Mouse (Mus musculus): ENCODE data around the gene Idh2.

Gene Idh2

DNA sequence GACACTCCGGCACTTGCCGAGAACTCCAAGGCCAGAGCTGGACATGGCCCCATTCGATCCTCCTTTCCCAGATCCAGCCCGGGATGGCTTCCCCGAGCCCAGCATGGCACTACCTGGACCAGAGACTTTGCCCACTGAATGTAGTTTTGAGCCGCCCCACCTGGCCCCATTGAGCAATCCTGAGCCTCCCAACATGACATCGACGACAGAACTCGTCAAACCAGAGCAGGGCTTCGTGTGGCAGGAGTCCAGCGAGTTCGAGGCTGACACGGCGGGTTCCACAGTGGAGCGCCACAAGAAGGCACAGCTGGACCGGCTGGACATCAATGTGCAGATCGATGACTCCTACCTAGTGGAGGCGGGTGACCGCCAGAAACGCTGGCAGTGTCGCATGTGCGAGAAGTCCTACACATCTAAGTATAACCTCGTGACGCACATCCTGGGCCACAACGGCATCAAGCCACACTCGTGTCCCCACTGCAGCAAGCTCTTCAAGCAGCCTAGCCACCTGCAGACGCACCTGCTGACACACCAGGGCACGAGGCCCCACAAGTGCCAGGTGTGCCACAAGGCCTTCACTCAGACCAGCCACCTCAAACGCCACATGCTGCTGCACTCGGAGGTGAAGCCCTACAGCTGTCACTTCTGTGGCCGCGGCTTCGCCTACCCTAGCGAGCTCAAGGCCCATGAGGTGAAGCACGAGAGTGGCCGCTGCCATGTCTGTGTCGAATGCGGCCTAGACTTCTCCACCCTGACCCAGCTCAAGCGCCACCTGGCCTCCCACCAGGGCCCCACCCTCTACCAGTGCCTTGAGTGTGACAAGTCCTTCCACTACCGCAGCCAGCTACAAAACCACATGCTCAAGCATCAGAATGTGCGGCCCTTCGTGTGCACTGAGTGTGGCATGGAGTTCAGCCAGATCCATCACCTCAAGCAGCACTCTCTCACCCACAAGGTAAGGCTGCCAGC, 33.3 kb downstream of the Idh2 start:
- no peak for DNase-seq

DNA sequence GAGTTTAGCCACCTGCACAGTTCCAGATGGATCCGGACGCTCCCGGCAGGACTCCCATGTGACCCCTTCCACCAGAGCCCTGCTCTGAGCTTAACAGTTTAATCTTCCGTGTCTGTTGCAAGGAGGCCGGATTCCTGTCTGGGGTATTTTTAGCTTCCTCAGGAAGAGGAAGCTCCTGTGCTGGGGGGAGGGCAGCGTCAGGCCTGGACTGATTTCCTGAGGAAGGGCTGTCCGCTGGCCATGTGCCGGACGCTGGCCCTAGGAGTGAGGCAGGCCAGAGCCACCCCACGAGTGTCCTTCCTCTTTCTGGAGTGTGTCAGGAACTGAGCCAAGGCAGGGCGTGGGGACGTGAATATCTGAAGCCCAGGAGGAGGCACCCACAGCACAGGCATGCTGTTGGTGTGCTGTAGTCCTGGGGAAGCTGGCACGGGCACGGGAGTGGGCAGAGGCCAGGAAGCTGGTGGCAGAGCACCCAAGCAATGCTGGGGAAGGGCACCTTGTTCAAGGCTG, 36.3 kb downstream of the Idh2 start:
- peak; percentile 56 for DNase-seq

DNA sequence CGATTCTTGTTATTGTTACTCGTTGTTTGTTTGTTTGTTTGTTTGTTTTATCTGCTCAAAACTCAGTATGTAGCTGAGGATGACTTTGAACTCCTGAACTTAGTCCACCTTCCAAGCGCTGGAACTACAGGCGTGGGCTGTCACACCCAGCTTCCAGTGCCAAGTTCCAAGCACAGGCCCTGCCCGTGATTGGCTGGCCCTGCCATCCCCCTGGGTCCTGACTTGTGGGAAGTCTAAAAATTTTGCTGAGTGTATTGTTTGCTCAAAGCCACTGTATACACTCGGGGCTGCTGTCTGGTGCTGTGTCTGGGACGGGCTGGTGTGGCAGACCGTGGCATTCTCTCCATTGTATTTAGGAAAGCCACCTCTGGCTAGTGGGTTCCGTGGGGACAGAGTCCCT, 37.4 kb downstream of the Idh2 start:
- DNase-seq = no peak

DNA sequence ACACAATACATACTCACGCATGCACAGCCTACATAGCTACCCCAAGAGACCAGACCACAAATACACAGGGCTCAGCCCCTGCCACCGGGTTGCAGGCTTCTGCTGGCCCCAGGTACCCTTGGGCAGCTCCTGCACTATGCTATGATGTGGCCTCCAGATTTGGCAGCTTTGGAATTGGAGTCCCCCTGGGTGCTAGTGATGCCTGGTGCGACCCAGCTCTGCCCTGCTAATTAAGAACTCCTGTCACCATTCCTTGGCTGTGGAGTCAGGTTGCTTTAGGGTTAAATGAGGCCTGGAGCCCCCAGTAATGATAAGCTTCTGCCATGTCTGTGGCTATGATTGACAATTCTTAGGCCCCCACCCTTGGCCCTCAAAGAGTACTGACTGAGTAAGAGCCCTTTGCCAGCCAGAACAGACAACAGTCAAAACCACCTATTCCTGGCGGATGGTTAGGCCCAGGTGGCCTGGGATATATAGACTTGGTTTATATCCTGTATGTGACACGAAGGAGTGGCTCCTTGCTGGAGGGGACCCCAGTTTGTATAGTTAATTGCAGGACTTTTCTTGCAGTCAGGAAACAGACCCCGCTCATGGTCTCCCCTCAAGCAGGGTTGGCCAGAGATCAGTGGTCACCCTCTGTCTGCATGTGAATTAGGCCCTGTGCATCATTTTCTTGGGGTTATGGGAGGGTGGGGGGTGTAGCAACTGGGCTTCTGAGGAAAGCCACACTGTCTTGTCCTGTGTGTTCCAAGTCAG, 38.1 kb downstream of the Idh2 start:
- no peak for DNase-seq

DNA sequence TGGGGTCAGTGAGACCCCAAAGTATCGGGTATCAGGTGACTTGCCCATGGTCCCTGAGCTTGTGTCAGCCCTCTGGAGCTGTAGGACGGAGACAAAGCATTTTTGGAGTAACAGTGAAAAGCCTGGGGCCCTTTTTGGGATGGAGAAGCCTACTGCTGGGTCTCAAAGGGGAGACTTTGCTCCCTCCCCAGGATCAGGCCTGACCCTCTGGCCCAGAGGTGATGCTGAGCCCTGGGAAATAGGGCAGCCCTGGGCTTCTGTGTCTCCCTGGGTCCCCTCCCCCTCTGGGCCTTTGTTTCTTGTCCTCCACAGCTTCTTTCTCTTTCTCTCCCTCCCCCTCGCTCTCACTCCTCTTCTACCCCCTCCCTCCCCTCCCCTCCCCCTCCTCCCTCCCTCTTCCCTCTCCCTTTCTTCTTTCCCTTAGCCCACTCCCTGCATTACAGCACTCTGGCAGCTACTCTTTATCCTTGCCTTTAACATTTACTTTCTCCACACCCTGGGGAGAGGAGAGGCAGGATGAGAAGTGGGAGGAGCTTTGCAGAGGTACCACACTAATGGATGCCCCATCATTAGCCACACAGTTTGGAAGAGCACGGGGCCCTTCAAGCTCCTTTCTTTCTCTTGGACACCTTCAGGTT, 39.1 kb downstream of the Idh2 start:
- DNase-seq = no peak

DNA sequence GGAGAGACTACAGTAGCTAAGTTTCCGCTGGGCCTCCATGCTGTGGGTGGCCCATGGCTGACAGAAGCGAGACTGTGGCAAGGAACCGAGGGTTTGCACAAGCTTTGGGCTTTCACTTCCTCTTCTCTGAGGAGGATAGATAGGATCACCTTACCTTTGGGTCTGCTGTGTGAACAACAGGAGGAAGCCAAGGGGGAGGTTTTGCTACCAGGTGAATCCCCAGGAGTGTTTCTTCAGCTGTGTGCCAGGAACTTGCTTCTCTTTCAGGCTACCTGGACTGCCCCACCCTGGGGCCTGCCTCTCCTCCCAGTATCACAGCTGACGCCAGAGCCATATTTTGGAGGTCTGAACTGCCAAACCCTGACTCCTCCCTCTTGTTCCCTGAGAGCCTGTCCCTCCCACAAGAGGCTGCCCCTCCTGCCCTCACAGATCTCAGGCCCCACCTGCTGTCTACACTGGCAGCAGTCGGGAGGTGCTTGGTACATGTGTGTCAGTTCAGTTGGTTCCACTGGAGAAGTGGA, 40.2 kb downstream of the Idh2 start:
- DNase-seq = no peak

DNA sequence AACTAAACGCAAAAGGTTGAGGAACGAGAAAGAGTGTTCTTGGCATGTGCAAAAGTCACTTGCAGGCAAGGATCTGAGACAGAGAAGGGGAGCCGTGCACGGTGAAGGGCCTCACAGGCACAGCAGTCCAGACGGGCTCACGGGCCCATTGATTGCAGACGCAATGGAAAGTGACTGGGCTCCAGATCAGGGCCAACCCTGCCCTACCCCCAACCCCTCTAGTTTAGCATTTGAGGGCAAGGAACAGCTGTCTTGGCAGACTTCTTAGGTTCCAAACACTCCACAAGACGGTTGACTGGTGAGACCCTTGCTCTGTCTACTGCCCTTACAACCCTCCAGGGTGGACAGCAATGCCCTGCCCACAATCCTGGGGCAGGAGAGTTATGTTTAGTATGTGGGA, 41.7 kb downstream of the Idh2 start:
- DNase-seq = no peak

DNA sequence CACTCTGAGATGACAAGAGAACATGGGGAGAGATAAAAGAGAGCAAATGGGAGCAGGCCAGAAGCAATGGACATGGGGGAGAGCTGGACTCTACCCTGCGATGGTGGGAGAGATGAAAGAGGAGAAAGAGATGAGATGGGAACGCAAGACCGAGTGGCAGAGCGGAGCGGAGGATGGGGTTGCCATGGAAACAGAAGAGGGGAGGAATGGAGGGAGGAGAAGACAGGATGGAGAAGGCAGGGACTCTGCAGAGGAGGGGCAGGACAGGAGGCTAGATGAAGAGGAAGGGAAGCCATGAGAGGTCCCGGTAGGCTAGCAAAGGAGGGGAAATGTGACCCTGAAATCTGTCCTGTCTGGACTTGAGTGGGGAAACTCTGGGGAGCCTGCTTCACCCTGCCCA, 42.9 kb downstream of the Idh2 start:
- peak; percentile 58 for DNase-seq

DNA sequence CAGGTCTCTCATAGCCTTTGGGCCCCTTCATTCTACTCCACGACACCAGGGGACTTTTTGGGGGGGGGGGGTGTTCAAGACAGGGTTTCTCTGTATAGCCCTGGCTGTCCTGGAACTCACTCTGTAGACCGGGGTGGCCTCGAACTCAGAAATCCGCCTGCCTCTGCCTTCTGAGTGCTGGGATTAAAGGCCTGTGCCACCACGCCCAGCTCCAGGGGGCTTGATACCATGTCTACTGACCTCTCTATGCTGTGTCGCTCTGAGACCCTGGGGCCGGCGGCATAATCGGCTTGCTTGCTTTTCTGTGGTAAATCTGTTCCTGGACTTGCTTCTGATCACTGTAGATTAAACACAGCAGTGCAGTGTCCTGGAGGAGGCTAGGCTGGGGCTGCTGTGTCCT, 44.0 kb downstream of the Idh2 start:
- no peak for DNase-seq

DNA sequence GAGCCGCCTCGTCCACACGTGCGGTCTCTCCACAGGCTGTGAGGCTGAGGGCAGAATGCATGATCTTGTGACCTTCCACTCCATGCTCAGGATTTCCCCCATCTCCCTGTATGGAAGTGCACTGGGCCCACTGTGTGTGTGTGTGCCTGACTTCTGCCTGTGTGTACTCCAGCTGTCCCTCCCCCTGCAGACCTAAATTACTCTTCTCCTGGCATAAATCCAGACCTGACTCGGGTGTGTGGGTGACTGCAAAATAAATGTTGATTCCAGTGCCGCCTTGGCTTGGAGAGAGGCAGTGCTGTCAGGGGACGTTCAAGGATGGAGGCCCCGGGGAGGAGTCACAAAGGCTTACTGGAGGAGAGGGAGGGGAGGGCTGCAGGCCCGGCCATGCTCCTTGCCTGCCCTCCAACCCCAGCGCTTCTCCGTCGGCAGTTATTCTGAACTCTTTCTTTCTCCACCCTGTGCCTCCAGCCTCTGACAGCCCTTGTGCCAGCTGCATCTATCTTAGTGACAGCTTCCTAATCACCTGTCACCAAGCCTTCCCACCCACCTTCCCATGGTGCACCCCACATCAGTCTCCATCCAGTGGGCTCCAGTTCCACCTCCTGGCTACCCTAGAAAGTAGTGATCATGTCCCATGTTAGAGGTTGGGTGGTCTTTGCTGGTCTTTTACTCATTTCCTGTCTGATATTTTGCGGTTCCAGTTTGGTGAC, 45.4 kb downstream of the Idh2 start:
- peak; percentile 49 for DNase-seq

DNA sequence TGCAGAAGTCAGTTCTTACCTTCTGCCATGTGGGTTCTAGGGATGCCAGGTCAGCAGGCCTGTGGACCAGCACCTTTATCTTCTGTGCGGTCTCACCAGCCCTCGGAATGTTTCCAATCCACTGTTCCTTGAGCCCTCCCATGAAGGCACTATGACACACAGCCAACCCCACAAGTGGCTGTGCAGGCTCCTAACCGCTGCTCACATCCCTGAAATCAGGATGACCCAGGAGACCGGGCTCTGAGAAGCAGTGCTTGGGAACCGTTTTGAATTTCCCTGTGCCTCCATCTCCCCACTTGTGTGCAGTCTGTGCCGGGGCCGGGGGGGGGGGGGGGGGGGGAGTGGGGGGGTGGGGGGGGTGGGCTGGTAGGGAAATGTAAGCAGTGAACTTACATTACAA, 46.9 kb downstream of the Idh2 start:
- DNase-seq = no peak

DNA sequence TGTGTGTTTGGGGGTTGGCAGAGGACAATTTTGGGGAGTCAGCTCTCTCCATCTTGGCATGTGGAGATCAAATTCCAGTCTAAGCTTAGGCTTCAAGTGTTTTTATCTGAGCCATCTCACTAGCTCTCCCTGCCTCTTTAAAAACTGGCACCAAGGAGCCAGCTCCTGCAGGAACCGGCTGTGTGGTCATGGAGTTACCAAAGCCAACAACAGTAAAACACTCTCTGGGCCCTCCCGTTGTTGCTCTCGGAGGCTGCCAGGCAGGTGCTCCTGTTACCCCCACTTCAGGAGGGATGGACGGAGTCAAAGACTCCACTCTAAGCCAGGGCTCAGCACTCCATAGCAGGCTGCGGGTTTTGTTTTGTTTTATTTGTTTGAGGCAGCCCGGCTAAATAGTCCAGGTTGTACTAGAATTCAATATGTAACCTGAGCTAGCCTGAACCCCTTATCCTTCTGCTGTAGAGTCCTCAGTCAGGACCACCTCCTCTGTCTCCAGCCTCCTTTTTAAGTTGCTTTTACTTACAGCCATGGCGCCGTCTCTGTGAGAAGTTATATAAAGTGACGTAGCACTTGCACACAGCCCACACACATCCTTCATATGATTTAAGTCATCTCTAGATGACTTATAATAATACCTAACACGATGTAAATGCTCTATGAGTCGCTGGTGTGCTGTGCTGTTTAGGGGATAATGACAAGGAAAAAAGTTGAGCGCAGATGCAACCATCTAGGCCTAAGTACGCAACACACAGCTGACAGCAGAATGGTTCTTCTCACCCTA, 48.3 kb downstream of the Idh2 start:
- no peak for DNase-seq

DNA sequence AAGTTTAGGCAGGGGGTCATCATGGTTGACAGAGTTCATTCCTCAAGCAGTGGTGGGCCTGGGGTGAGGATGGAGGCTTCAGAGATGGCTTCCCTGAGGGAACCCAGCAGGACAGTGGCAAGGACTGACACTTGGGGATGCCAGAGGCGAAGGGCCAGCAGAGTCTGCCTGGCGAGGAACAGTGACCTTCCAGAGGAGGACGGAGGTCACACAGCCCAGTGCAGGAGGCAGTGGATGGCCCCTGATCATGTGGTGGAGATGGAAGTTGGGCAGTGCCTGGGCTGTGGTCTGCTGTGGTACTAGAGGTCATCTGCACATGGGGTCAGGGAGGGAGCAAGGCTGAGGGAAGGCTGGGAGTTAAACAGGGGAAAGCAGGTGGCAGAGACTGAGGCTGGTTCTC, 49.9 kb downstream of the Idh2 start:
- DNase-seq = no peak

DNA sequence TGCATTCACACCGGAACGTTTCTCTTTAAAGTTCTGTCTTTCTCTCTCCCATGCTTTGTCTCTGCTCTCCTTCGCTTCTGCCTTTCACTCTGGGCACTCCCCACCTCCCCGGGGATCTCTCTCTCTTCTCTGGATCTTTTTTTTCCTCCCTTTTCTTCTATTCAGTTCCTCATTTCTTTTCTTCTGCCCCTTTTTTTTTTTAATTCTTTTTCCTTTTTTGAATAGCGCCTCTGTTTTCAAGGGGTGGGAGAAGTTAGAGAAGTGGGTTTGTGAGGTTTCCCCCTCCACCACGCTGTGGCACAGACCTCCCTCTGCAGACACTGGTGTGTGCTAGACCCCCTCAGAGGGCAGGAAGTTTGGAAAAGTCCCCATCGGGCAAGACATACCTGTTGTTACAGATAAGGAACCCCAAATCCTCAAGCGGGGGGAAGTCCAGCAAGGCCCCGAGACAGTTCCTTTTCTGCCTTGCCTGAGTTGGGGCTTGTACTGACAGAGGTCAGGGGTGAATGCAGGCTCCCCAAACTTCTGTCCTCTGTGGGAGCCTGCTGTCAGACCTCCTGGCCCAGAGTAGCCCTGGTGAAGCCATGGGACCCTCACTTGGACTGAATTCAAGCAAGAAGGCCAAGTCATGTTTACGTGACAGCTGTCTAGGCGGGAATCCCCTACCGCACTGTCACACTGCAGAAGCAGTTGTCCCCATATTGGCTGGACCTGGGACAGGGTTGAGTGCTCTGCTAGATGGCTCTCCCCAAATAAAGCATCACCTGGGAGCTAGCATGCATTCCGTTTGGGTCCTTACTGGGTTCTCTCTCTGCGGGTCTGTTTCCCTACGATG, 51.1 kb downstream of the Idh2 start:
- DNase-seq = no peak

DNA sequence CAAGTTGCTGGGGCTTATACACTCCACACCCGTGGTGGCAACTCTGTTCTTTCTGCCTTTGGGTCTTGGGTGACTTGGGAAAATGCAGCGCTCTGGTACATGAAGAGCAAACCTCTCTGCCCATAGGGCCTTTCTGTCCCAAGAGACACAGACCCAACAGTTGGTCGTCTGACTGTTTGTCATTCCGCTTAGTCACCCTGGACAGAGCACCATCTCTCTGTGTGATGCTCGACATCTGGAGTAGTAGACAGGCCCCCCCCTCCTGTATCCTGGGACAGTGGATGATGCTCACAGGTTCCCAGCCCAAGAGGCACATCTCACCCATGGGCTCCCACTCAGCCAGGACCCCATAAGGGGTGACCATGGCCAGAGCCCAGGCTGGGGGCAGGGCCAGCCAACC, 51.9 kb downstream of the Idh2 start:
- DNase-seq = no peak

DNA sequence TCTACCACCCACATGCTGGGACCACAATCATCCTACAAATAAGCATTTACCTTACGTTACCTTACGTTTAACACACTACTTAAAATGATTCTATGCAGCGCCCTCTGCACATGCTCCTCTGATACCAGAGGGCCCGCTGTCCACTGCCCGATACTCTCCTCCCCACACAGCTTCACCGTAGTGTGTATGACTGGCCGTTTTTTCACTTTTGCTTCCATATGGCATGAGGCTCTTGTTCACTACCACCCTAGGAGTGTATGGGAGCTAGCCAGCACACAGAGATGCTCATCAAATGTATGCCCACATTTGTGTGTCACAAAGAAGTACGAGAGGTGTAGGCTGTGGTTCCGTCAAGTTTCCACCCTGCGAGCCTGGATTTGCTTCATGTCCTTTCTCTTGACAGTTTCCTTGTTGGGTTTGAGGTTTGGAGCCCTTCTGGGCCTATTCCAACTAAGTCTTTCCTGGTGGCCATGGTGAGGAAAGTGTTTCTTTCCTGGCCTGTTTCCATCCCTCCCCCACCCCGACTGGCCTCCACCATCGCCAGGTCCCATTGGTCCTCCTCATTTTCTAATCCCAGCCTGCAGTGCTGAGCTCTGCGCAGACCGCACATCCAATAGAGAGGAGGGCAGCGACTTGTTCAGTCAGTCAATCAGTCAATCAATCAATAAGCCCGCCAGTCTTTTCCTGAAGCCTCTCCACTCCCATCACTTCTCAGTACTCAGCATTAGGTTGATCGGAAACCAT, 52.9 kb downstream of the Idh2 start:
- no peak for DNase-seq

DNA sequence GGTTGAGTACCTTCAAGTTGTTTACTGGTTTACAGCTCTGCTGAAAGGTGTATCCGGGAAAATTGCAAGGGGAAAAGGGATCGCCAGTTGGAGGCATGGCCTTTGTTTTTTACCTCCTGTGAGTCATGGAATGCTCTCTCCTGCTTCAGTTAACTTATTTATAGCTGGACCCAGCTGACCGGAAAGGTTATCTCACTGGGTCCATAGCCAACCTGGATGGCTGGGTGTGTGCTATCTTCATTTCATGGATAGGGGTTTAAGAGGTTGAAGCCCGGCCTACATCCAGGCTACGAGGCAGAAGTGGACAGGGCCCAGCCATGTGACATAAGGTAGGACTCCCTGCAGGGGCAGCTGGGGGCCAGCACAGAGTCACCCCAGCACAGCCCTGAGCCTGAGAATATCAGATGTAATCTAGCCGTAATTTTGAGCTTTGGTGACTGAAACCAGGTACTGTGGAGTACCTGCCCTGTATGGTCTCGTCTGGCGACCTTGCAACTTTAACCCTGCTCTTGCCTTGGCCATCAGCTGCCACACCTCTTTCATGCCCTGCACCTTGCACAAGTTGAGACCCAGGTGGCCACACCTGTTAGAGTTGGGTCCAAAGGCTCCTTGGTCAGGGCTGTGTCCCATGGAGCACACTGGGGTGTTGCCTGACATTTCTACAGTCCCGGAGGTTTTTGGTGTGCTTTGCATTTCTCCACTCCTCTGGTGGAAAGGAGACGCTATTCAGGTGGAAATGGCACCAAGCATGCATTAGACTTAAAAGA, 55.0 kb downstream of the Idh2 start:
- no peak for DNase-seq

DNA sequence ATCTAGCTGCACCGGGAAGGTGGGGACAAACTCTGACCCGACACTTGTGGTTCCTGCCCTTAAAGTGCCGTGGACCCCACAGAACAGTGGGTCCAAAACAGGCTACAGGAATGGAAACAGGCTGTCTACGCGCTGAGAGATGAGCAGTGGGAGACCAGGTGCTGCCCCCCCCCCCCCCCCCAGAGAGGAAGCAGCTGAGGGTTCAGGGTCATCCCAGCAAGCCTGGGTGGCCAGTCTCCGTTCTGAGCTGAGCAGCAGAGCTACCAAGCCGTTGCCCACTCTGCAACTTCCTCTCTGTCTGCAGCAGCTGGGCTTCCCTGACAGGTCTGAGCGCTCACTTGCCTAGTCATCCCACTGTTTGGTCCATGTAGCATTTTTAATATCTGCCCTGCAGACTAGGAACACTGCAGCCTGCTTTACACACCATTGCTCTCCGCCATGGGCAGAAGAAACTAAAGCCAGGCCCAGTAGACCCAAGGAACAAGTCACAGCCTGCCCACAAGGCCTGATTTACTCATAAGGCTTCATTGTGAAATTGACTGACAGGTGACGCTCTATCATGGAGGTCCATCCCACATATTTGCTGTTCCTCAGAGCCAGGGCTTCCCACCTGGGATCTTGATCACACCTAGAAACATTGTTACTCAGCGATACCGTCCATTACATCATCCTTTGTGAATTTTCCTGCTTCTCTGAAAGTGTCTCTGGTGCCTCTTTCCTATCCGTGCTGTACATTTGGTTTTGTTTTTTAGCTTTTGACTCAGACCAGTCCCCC, 55.9 kb downstream of the Idh2 start:
- no peak for DNase-seq

Data from right cerebral cortex, postnatal 25 days (tissue).